Mouse (Mus musculus): Measurements from ENCODE around the gene Ptprg.
"Not testable (repeated sequence)": the region's sequence is repeated elsewhere in the genome, so short reads cannot be mapped to it uniquely, and the experiment has no call there.

Ptprg gene

GRCm38 (mm10) chr14:11950379-11950778 is 397.0 kb downstream of the Ptprg start:
- in situ Hi-C loops (cut with MboI; ENCODE audit: unreplicated experiment in 2 of 2): no loop called here

GRCm38 (mm10) chr14:11955020-11955882 is 401.9 kb downstream of the Ptprg start:
- in situ Hi-C loops (cut with MboI; ENCODE audit: unreplicated experiment in 2 of 2): no loop called here

GRCm38 (mm10) chr14:11960269-11961121 is 407.2 kb downstream of the Ptprg start:
- in situ Hi-C loops (cut with MboI; ENCODE audit: unreplicated experiment in 2 of 2): no loop called here

GRCm38 (mm10) chr14:11962101-11962500 is 408.8 kb downstream of the Ptprg start:
- in situ Hi-C loops (cut with MboI; ENCODE audit: unreplicated experiment in 2 of 2): no loop called here

- in situ Hi-C loops (cut with MboI; ENCODE audit: unreplicated experiment in 2 of 2): no loop called here
Measured at GRCm38 (mm10) chr14:11962561-11962960, 409.2 kb downstream of the Ptprg start.

GRCm38 (mm10) chr14:11963791-11964190 is 410.5 kb downstream of the Ptprg start:
- in situ Hi-C loops (cut with MboI; ENCODE audit: unreplicated experiment in 2 of 2): no loop called here

GRCm38 (mm10) chr14:11964326-11964725 is 411.0 kb downstream of the Ptprg start:
- in situ Hi-C loops (cut with MboI; ENCODE audit: unreplicated experiment in 2 of 2): not testable (repeated sequence)

GRCm38 (mm10) chr14:11965878-11966277 is 412.5 kb downstream of the Ptprg start:
- in situ Hi-C loops (cut with MboI; ENCODE audit: unreplicated experiment in 2 of 2): no loop called here

GRCm38 (mm10) chr14:11981764-11982163 is 428.4 kb downstream of the Ptprg start:
- in situ Hi-C loops (cut with MboI; ENCODE audit: unreplicated experiment in 2 of 2): no loop called here

GRCm38 (mm10) chr14:11983031-11983430 is 429.7 kb downstream of the Ptprg start:
- in situ Hi-C loops (cut with MboI; ENCODE audit: unreplicated experiment in 2 of 2): no loop called here

GRCm38 (mm10) chr14:11984086-11984485 is 430.8 kb downstream of the Ptprg start:
- in situ Hi-C loops (cut with MboI; ENCODE audit: unreplicated experiment in 2 of 2): no loop called here

- in situ Hi-C loops (cut with MboI; ENCODE audit: unreplicated experiment in 2 of 2): no loop called here
Measured at GRCm38 (mm10) chr14:11988975-11989374, 435.6 kb downstream of the Ptprg start.

- in situ Hi-C loops (cut with MboI; ENCODE audit: unreplicated experiment in 2 of 2): no loop called here
Measured at GRCm38 (mm10) chr14:11991151-11991550, 437.8 kb downstream of the Ptprg start.

GRCm38 (mm10) chr14:11992111-11992510 is 438.8 kb downstream of the Ptprg start:
- in situ Hi-C loops (cut with MboI; ENCODE audit: unreplicated experiment in 2 of 2): no loop called here

GRCm38 (mm10) chr14:11992534-11992933 is 439.2 kb downstream of the Ptprg start:
- in situ Hi-C loops (cut with MboI; ENCODE audit: unreplicated experiment in 2 of 2): no loop called here

GRCm38 (mm10) chr14:11997555-11997954 is 444.2 kb downstream of the Ptprg start:
- in situ Hi-C loops (cut with MboI; ENCODE audit: unreplicated experiment in 2 of 2): no loop called here

GRCm38 (mm10) chr14:11998464-11998863 is 445.1 kb downstream of the Ptprg start:
- in situ Hi-C loops (cut with MboI; ENCODE audit: unreplicated experiment in 2 of 2): no loop called here

GRCm38 (mm10) chr14:12004061-12004460 is 450.7 kb downstream of the Ptprg start:
- in situ Hi-C loops (cut with MboI; ENCODE audit: unreplicated experiment in 2 of 2): no loop called here

GRCm38 (mm10) chr14:12011766-12012165 is 458.4 kb downstream of the Ptprg start:
- in situ Hi-C loops (cut with MboI; ENCODE audit: unreplicated experiment in 2 of 2): no loop called here

- in situ Hi-C loops (cut with MboI; ENCODE audit: unreplicated experiment in 2 of 2): no loop called here
Measured at GRCm38 (mm10) chr14:12025812-12026728, 472.7 kb downstream of the Ptprg start.
